Mouse (Mus musculus) bone marrow macrophage, adult 2 months (primary cell): Measurements from ENCODE around the gene Paqr7. TPM values are rescaled to one million over a fixed set of nuclear protein-coding genes. Genes with fewer than 3 reads are reported as not detected.
"Not testable (repeated sequence)": the region's sequence is repeated elsewhere in the genome, so short reads cannot be mapped to it uniquely, and the experiment has no call there.

Experiments used
- H3K27ac ChIP-seq: 2 replicates; pipeline ENCODE4 v1.5.1; 2012; ENCODE audit warnings: low read depth, low read length; ENCODE audit not compliant: insufficient read depth
- H3K4me1 ChIP-seq: 2 replicates; pipeline ENCODE4 v1.6.1; 2012; ENCODE audit warnings: low read length; ENCODE audit not compliant: control insufficient read depth, insufficient read depth
- H3K4me3 ChIP-seq: 2 replicates; pipeline ENCODE4 v1.5.1; 2012; ENCODE audit warnings: mild to moderate bottlenecking, low read length, moderate library complexity; ENCODE audit not compliant: insufficient read depth
- CTCF ChIP-seq: IDR thresholded peaks from 2 replicates; pipeline ENCODE4 v1.5.1; 2012; ENCODE audit warnings: low read depth, mild to moderate bottlenecking, low read length, moderate library complexity
- POLR2A ChIP-seq: IDR thresholded peaks from 2 replicates; pipeline ENCODE4 v1.6.1; 2012; ENCODE audit warnings: mild to moderate bottlenecking, low read depth, low read length, borderline replicate concordance
- polyA plus RNA-seq: library from polyadenylated mRNA; stranded (reverse); fragments of >200 nt; gene quantifications from 2 replicates; pipeline ENCODE4 v1.2.4, GENCODE M21; 2012; ENCODE audit not compliant: missing spikeins, insufficient read depth, insufficient read length

The Paqr7 gene
- polyA plus RNA-seq, 1 experiment = 41.9 TPM

GRCm38 (mm10) chr4:134497986-134498731 is 1.7 kb downstream of the Paqr7 start:
- no peak overlapping the region; the same call in 1 of the 2 replicates for H3K27ac ChIP-seq
- TF ChIP-seq POLR2A = no peak
- TF ChIP-seq CTCF = no peak
- H3K4me1 ChIP-seq = peaks cover 40% of the 10 kb centered on the region
- peak overlapping the region; percentile 83 for H3K4me3 ChIP-seq

GRCm38 (mm10) chr4:134498983-134499382 is 2.5 kb downstream of the Paqr7 start:
- not testable (repeated sequence) for H3K4me3 ChIP-seq, H3K27ac ChIP-seq
- H3K4me1 ChIP-seq = peaks cover 40% of the 10 kb centered on the region

GRCm38 (mm10) chr4:134501095-134501494 is 4.6 kb downstream of the Paqr7 start:
- TF ChIP-seq CTCF = no peak
- no peak for TF ChIP-seq POLR2A

GRCm38 (mm10) chr4:134503686-134504357 is 7.3 kb downstream of the Paqr7 start:
- H3K4me1 ChIP-seq = peaks cover 6% of the 10 kb centered on the region
- no peak overlapping the region for H3K4me3 ChIP-seq
- TF ChIP-seq CTCF = no peak
- TF ChIP-seq POLR2A = no peak
- no peak overlapping the region for H3K27ac ChIP-seq

More at GRCm38 (mm10) chr4:134501095-134501494, 4.6 kb downstream of the Paqr7 start:
- Histone ChIP-seq H3K4me3 (no peak overlapping the region), H3K27ac (no peak overlapping the region), H3K4me1 (peaks cover 23% of the 10 kb centered on the region)

- no peak overlapping the region for H3K27ac ChIP-seq
- 0 out of 2 replicates have a peak, but pooled peaks cover 5% of the 10 kb centered on the region for H3K4me1 ChIP-seq
- TF ChIP-seq POLR2A = no peak
- no peak for TF ChIP-seq CTCF
- H3K4me3 ChIP-seq = no peak overlapping the region
Observed at GRCm38 (mm10) chr4:134505303-134505789, 8.8 kb downstream of the Paqr7 start.

- TF ChIP-seq POLR2A (no peak), CTCF (no peak)
- no peak overlapping the region for H3K4me3 ChIP-seq
- 0 out of 2 replicates have a peak, but pooled peaks cover 5% of the 10 kb centered on the region for H3K4me1 ChIP-seq
- no peak overlapping the region for H3K27ac ChIP-seq
Observed at GRCm38 (mm10) chr4:134505966-134506594, 9.6 kb downstream of the Paqr7 start.

- Histone ChIP-seq H3K4me1 (0 out of 2 replicates have a peak, but pooled peaks cover 5% of the 10 kb centered on the region), H3K27ac (no peak overlapping the region), H3K4me3 (no peak overlapping the region)
- no peak for TF ChIP-seq POLR2A
- no peak for TF ChIP-seq CTCF
Observed at GRCm38 (mm10) chr4:134506713-134507112, 10.2 kb downstream of the Paqr7 start.

- H3K27ac ChIP-seq = no peak overlapping the region
- no peak for TF ChIP-seq CTCF
- no peak for TF ChIP-seq POLR2A
- peaks cover 18% of the 10 kb centered on the region for H3K4me1 ChIP-seq
- H3K4me3 ChIP-seq = no peak overlapping the region
Observed at GRCm38 (mm10) chr4:134510396-134510795, 13.9 kb downstream of the Paqr7 start.

- H3K4me3 ChIP-seq = peak within 1 kb of the TSS; percentile 86
- peaks cover 22% of the 10 kb centered on the region for H3K4me1 ChIP-seq
- peak within 1 kb of the TSS; percentile 57 for H3K27ac ChIP-seq
- TF ChIP-seq POLR2A = no peak
- no peak for TF ChIP-seq CTCF
Observed at GRCm38 (mm10) chr4:134510845-134511411, 14.4 kb downstream of the Paqr7 start, which contains the start of gene Aunip. Gene Aunip (plus strand): TSS chr4:134510999.
